Mouse (Mus musculus): ENCODE results near the gene Gbf1.

GRCm38 (mm10) chr19:46322144-46322995 lies 170.1 kb downstream of the Gbf1 start:
- TF ChIP-seq POLR2A (IDR thresholded peaks at IDR 0.05; ENCODE audit: insufficient read length, low read depth): no peak
- TF ChIP-seq MYOG (IDR thresholded peaks at IDR 0.05; ENCODE audit: control insufficient read depth in 1 of 3, insufficient read depth in 1 of 3, insufficient read length in 2 of 3, low read depth in 2 of 3): no peak
- no peak for TF ChIP-seq REST (IDR thresholded peaks at IDR 0.05; ENCODE audit: insufficient read depth, insufficient read length)
- TF ChIP-seq MAX (IDR thresholded peaks at IDR 0.05; ENCODE audit: low read depth): no peak
- TF ChIP-seq USF1 (IDR thresholded peaks at IDR 0.05; ENCODE audit: low read depth): no peak
- no peak for TF ChIP-seq MYOD1 (IDR thresholded peaks at IDR 0.05; ENCODE audit: control insufficient read depth in 1 of 3, insufficient read length in 2 of 3, low read depth in 2 of 3)
- no peak for TF ChIP-seq POLR2AphosphoS2 (IDR thresholded peaks at IDR 0.05; ENCODE audit: insufficient read length, low read depth)
- TF ChIP-seq TCF12 (IDR thresholded peaks at IDR 0.05; ENCODE audit: insufficient read depth, poor library complexity, severe bottlenecking): no peak
- TF ChIP-seq CEBPB (IDR thresholded peaks at IDR 0.05; ENCODE audit: insufficient read depth, poor library complexity, severe bottlenecking): no peak
- no peak for TF ChIP-seq TCF3 (IDR thresholded peaks at IDR 0.05; ENCODE audit: insufficient read length, low read depth)
